Mouse (Mus musculus): ENCODE results near the gene Eif1ad.

- TF ChIP-seq CTCF (IDR thresholded peaks at IDR 0.05; ENCODE audit: low read depth, low read length) (no peak), GATA1 (IDR thresholded peaks at IDR 0.05; ENCODE audit: borderline replicate concordance, low read length) (no peak), POLR2AphosphoS5 (IDR thresholded peaks at IDR 0.05; ENCODE audit: insufficient replicate concordance, low read depth, low read length) (no peak), TAL1 (conservative IDR thresholded peaks at IDR 0.05; ENCODE audit: low read depth, low read length) (no peak)
Measured at GRCm38 (mm10) chr19:5388588-5389242, 22.2 kb downstream of the Eif1ad start, which contains the start of gene Sart1.
